Mouse (Mus musculus): ENCODE data around the gene Abhd16a. TPM values are rescaled to one million over a fixed set of nuclear protein-coding genes. Genes with fewer than 3 reads are reported as not detected.

Abhd16a gene
- polyA plus RNA-seq, 1 experiment: 147 TPM

- TF ChIP-seq POLR2A (IDR thresholded peaks at IDR 0.05; ENCODE audit: extremely low read depth, insufficient read depth, low read length) (no peak), CTCF (IDR thresholded peaks at IDR 0.05; ENCODE audit: extremely low read depth, insufficient read depth, low read length) (no peak)
- no peaks in the 10 kb centered on the region for H3K4me1 ChIP-seq (ENCODE audit: control insufficient read depth, insufficient read depth, low read length)
- H3K27ac ChIP-seq (ENCODE audit: insufficient read depth, low read length): no peak overlapping the region
Observed at GRCm38 (mm10) chr17:35068213-35068914, 20.7 kb upstream of the Abhd16a start.

DNA sequence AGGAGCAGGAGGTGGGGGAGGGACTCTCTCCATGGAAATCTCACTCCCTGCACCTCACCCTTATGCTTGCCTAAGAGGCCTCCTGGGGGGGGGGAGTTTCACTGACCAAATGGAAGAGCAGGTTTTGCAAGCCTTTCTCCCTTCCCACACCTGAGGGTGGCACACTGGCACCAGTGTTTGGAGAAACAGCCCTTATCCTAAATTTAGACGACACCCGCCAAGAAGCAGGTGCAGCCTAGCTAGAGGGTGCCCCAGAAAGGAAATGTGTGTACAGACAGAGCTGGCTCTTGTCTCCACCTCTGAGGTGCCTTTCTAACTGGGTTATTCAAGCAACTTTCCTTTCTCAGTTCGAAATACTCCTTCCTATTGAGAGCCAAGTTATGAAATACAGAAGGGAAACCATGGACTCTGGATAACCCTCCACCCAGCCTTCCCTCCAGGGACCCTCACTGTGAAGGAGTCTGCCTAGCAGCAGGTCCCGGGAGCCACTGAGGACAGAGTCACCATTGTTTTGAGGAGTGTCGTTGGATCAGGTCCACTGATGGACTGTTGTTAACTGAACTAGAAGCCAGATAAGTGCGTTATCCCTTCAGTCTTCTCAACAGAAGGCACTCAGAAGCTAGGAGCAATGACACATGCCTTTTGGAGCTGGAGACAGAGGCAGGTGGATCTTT, 18.4 kb upstream of the Abhd16a start:
- no peak overlapping the region for H3K4me3 ChIP-seq (ENCODE audit: insufficient read depth, low read length)

More at GRCm38 (mm10) chr17:35068213-35068914, 20.7 kb upstream of the Abhd16a start:
- no peak overlapping the region for H3K4me3 ChIP-seq (ENCODE audit: insufficient read depth, low read length)

GRCm38 (mm10) chr17:35071454-35071853, 17.6 kb upstream of the Abhd16a start:
- Histone ChIP-seq H3K4me3 (ENCODE audit: insufficient read depth, low read length) (no peak overlapping the region), H3K27ac (ENCODE audit: insufficient read depth, low read length) (no peak overlapping the region), H3K4me1 (ENCODE audit: control insufficient read depth, insufficient read depth, low read length) (no peaks in the 10 kb centered on the region)
- TF ChIP-seq POLR2A (IDR thresholded peaks at IDR 0.05; ENCODE audit: extremely low read depth, insufficient read depth, low read length) (no peak), CTCF (IDR thresholded peaks at IDR 0.05; ENCODE audit: extremely low read depth, insufficient read depth, low read length) (no peak)

More for the DNA sequence above, 18.4 kb upstream of the Abhd16a start:
- TF ChIP-seq POLR2A (IDR thresholded peaks at IDR 0.05; ENCODE audit: extremely low read depth, insufficient read depth, low read length) (no peak), CTCF (IDR thresholded peaks at IDR 0.05; ENCODE audit: extremely low read depth, insufficient read depth, low read length) (0 out of 2 replicates have a peak, but pooled peaks have one; percentile 10)
- Histone ChIP-seq H3K4me1 (ENCODE audit: control insufficient read depth, insufficient read depth, low read length) (no peaks in the 10 kb centered on the region), H3K27ac (ENCODE audit: insufficient read depth, low read length) (no peak overlapping the region)

- H3K27ac ChIP-seq (ENCODE audit: insufficient read depth, low read length): no peak overlapping the region
- H3K4me3 ChIP-seq (ENCODE audit: insufficient read depth, low read length): no peak overlapping the region
- no peaks in the 10 kb centered on the region for H3K4me1 ChIP-seq (ENCODE audit: control insufficient read depth, insufficient read depth, low read length)
- no peak for TF ChIP-seq POLR2A (IDR thresholded peaks at IDR 0.05; ENCODE audit: extremely low read depth, insufficient read depth, low read length)
- TF ChIP-seq CTCF (IDR thresholded peaks at IDR 0.05; ENCODE audit: extremely low read depth, insufficient read depth, low read length): no peak
Observed at GRCm38 (mm10) chr17:35074097-35074496, 15.0 kb upstream of the Abhd16a start.

DNA sequence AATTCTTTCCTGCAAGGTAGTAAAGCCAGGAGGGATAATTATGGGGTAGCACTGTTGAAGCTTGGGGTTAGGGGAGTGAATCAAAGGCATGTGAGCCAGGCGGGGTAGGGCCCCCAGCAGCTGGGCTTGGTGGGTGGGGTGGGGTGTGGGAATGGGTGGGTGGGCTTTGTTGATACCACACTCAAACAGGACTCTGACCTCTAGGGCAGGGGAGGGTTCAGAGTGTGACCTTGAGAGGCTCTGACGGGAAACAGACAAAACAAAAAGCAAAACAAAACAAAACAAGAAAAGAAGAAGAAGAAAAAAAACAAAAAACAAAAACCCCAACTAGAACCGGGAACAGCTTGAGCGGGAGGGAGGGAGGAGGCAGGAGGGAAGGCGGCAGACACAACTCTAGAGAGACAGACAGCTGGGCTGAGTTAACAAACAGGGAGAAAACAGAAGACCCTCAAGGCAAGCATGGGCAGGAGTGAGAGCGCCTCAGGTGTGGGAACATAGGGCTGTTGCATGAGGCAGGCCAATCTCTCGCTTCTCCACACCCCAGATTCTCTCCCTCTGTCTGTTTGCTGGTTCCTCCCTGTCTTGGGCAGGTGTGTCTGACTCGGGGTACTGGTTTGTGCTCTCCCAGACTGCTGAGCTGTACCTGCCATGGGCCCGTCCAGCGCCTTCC, 12.4 kb upstream of the Abhd16a start, which contains the start of gene Ly6g6e:
Gene Ly6g6e, plus strand, starts transcription at position 396 of the 670 bp plus-strand sequence.
- TF ChIP-seq POLR2A (IDR thresholded peaks at IDR 0.05; ENCODE audit: extremely low read depth, insufficient read depth, low read length) (no peak), CTCF (IDR thresholded peaks at IDR 0.05; ENCODE audit: extremely low read depth, insufficient read depth, low read length) (no peak)
- no peaks in the 10 kb centered on the region for H3K4me1 ChIP-seq (ENCODE audit: control insufficient read depth, insufficient read depth, low read length)
- H3K27ac ChIP-seq (ENCODE audit: insufficient read depth, low read length): no peak within 1 kb of the TSS
- peak within 1 kb of the TSS; percentile 21 for H3K4me3 ChIP-seq (ENCODE audit: insufficient read depth, low read length)

DNA sequence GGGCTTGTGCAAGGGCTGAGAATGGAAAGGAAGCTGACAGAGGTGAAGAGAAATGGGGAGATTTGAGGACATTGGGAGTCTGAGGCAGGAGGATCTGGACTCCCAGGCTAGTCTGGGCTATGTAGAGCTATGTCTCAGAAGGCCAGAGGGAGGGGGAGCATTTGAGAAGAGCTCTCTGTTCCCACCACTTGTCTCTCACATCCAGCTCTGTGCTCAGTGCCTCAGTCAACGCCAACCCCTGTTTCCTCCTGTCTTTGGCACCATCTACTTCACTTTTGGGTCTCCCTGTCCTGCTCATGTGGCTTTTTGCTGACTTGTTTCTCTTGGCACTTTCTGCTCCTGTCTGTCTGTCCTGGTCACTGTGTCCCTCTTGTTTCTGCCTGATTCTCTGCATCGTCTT, 11.8 kb upstream of the Abhd16a start:
- Histone ChIP-seq H3K4me1 (ENCODE audit: control insufficient read depth, insufficient read depth, low read length) (no peaks in the 10 kb centered on the region), H3K27ac (ENCODE audit: insufficient read depth, low read length) (no peak overlapping the region), H3K4me3 (ENCODE audit: insufficient read depth, low read length) (peak overlapping the region; percentile 21; the same call in 1 of the 2 replicates)
- TF ChIP-seq POLR2A (IDR thresholded peaks at IDR 0.05; ENCODE audit: extremely low read depth, insufficient read depth, low read length) (no peak), CTCF (IDR thresholded peaks at IDR 0.05; ENCODE audit: extremely low read depth, insufficient read depth, low read length) (no peak)

- Histone ChIP-seq H3K27ac (ENCODE audit: insufficient read depth, low read length) (no peak within 1 kb of the TSS), H3K4me3 (ENCODE audit: insufficient read depth, low read length) (peak within 1 kb of the TSS; percentile 21)
Observed at GRCm38 (mm10) chr17:35077786-35078233, 11.3 kb upstream of the Abhd16a start, which contains the start of gene Ly6g6d. TSS of gene Ly6g6d (minus strand) at chr17:35078065.

GRCm38 (mm10) chr17:35079778-35080177, 9.3 kb upstream of the Abhd16a start:
- Histone ChIP-seq H3K4me3 (ENCODE audit: insufficient read depth, low read length) (no peak overlapping the region), H3K4me1 (ENCODE audit: control insufficient read depth, insufficient read depth, low read length) (no peaks in the 10 kb centered on the region), H3K27ac (ENCODE audit: insufficient read depth, low read length) (no peak overlapping the region)
- TF ChIP-seq POLR2A (IDR thresholded peaks at IDR 0.05; ENCODE audit: extremely low read depth, insufficient read depth, low read length) (no peak), CTCF (IDR thresholded peaks at IDR 0.05; ENCODE audit: extremely low read depth, insufficient read depth, low read length) (no peak)

More at GRCm38 (mm10) chr17:35077786-35078233, 11.3 kb upstream of the Abhd16a start, which contains the start of gene Ly6g6d:
- no peak for TF ChIP-seq POLR2A (IDR thresholded peaks at IDR 0.05; ENCODE audit: extremely low read depth, insufficient read depth, low read length)
- peak; percentile 26 for TF ChIP-seq CTCF (IDR thresholded peaks at IDR 0.05; ENCODE audit: extremely low read depth, insufficient read depth, low read length)
- no peaks in the 10 kb centered on the region for H3K4me1 ChIP-seq (ENCODE audit: control insufficient read depth, insufficient read depth, low read length)

- no peak for TF ChIP-seq POLR2A (IDR thresholded peaks at IDR 0.05; ENCODE audit: extremely low read depth, insufficient read depth, low read length)
- TF ChIP-seq CTCF (IDR thresholded peaks at IDR 0.05; ENCODE audit: extremely low read depth, insufficient read depth, low read length): no peak
- Histone ChIP-seq H3K4me3 (ENCODE audit: insufficient read depth, low read length) (no peak overlapping the region), H3K27ac (ENCODE audit: insufficient read depth, low read length) (no peak overlapping the region), H3K4me1 (ENCODE audit: control insufficient read depth, insufficient read depth, low read length) (no peaks in the 10 kb centered on the region)
Observed at GRCm38 (mm10) chr17:35080248-35080647, 8.8 kb upstream of the Abhd16a start.
